Mouse (Mus musculus) cerebellum, adult 2 months (tissue): ENCODE data around the gene Gm27027. TPM values are rescaled to one million over a fixed set of nuclear protein-coding genes. Genes with fewer than 3 reads are reported as not detected.

Experiments used
- DNase-seq, 2 experiments: peaks; one replicate each; pipeline ENCODE4 v3.0.0; 2021
- H3K27ac ChIP-seq: fragments of 200-500 bp; 2 replicates; pipeline ENCODE4 v1.5.1; 2012; ENCODE audit warnings: low read length, control low read depth, inconsistent platforms; ENCODE audit not compliant: insufficient read depth
- H3K27me3 ChIP-seq: fragments of 200-500 bp; 2 replicates; pipeline ENCODE4 v1.6.1; 2012; ENCODE audit warnings: inconsistent platforms, mild to moderate bottlenecking, low read length, moderate library complexity; ENCODE audit not compliant: control insufficient read depth, insufficient read depth
- H3K4me1 ChIP-seq: fragments of 200-500 bp; 2 replicates; pipeline ENCODE4 v1.6.1; 2011; ENCODE audit warnings: low read length; ENCODE audit not compliant: control insufficient read depth, insufficient read depth
- H3K4me3 ChIP-seq: fragments of 200-500 bp; replicated peaks from 2 replicates; pipeline ENCODE3; 2011; ENCODE audit warnings: mild to moderate bottlenecking, low read depth, low read length, control low read depth; ENCODE audit not compliant: insufficient read depth
- CTCF ChIP-seq: fragments of 200-500 bp; IDR thresholded peaks from 2 replicates; pipeline ENCODE4 v1.5.1; 2011; ENCODE audit warnings: low read depth, mild to moderate bottlenecking, control low read depth, low read length, moderate library complexity, borderline replicate concordance; ENCODE audit not compliant: insufficient read depth
- POLR2A ChIP-seq: fragments of 200-500 bp; IDR thresholded peaks from 2 replicates; pipeline ENCODE4 v1.6.1; 2011; ENCODE audit warnings: low read length, control low read depth, borderline replicate concordance; ENCODE audit not compliant: insufficient read depth
- WGBS: fragments of 180-500 bp; shearing (Covaris S2); methylation state at CpG from one replicate; pipeline ENCODE4 v1.1.7; 2018; 5-methylcytosine and 5-hydroxymethylcytosine counted together
- polyA plus RNA-seq: library from polyadenylated mRNA; depleted of rRNA; stranded (reverse); fragments of >200 nt; gene quantifications from 2 replicates; pipeline ENCODE4 v1.2.3, GENCODE M21; 2012

Gm27027 gene
- polyA plus RNA-seq, 1 experiment, result 0.26 TPM

DNA sequence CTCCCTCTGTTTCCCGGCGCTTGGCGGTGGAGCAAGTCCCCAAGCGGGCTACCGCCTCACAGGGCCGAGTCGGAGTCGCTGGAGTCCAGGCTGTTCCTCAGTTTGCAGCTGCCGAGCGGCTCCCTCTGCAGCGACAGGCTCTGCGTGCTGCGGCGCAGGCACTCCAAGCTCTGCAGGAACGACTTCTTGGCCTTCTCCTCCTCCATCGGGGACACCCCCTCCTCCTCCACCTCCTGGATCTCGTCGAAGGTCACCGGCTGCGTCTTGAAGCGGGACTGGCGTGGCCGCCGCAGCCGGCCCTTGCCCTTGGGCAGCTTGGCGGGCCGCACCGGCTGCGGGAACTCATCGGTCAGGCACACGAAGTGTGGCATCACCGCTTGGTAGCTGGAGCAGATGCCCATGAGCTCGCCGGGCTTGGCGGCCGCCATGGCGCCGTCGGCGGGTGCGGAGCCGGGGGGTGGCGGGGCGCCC, 39.8 kb downstream of the Gm27027 start:
- peak overlapping the region; percentile 65 for H3K27ac ChIP-seq
- TF ChIP-seq CTCF (no peak), POLR2A (no peak)
- H3K4me3 ChIP-seq, result peak overlapping the region; percentile 66
- WGBS, result 1% methylated on average over 44 of the region's 44 CpGs
- no peaks in the 10 kb centered on the region for H3K27me3 ChIP-seq
- H3K4me1 ChIP-seq, result peaks cover 7% of the 10 kb centered on the region; the same call in 1 of the 2 replicates
- peak; percentile 72 to 78 for DNase-seq

DNA sequence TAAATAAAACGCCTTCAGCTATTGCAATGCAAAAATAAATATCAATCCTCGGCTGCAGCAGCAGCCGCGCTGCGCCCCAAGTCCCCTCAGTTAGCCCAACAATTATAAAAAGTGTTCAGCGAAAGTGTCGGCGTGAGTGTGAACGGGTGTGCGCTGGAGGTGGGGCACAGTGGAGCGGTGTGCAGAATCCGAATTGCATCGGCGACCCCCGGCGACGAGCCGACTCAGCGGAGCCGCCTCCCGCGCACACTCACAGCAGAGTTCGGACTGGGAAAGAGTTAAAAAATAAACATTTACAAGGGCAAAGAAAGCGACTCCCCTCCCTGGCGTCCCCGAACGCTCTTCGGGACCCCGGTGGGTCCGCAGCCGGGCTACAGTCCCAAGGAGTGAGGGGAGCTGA, 40.3 kb downstream of the Gm27027 start:
- WGBS, result under 1% methylated on average over 31 of the region's 31 CpGs
- TF ChIP-seq CTCF (no peak), POLR2A (0 out of 2 replicates have a peak, but pooled peaks have one; percentile 7)
- peak overlapping the region; percentile 65 for H3K27ac ChIP-seq

DNA sequence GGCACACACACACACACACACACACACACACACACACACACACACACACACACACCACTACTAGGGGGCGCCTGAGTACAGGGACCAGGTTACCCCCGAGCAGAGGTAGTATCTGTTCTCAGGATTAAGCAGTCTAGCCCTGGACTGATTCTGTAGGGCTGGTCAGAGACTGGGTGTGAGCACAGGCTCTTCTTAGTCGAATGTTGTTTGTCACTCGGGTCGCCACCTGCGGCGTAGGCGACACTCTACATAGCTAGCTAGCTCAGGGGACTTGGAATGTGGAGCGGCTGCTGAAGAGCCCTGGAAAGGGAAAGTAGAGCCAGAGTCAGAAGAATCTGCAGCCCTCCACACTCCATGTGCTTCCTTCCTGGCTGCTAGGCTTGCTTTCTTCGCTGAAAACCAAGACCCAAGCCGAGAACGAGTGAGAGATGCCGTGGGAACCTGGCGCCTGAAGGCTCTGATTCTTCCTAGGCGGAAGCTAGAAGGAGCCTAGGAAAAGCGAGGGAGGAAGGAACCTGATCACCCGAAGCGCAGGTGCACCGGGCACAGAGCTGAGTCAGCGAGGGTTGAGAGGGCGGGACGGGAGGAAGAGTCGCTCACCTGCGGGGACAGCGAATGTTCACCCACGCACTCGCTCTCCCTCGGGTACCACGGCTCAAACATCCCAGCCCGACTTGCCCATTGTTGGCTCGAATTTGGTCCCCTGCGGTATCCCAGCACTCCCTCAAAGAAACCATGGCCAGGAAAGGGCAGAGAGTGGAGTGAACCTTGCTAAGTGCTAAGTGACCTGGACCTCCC, 41.2 kb downstream of the Gm27027 start:
- H3K27ac ChIP-seq, result peak overlapping the region; percentile 77
- WGBS, result 1% methylated on average over 32 of the region's 32 CpGs
- TF ChIP-seq CTCF, result 0 out of 2 replicates have a peak, but pooled peaks have one; percentile 9
- TF ChIP-seq POLR2A, result no peak

More for the DNA sequence above, 40.3 kb downstream of the Gm27027 start:
- peaks cover 4% of the 10 kb centered on the region; the same call in 1 of the 2 replicates for H3K4me1 ChIP-seq
- DNase-seq, result no peak
- peak overlapping the region; percentile 66 for H3K4me3 ChIP-seq
- no peaks in the 10 kb centered on the region for H3K27me3 ChIP-seq

DNA sequence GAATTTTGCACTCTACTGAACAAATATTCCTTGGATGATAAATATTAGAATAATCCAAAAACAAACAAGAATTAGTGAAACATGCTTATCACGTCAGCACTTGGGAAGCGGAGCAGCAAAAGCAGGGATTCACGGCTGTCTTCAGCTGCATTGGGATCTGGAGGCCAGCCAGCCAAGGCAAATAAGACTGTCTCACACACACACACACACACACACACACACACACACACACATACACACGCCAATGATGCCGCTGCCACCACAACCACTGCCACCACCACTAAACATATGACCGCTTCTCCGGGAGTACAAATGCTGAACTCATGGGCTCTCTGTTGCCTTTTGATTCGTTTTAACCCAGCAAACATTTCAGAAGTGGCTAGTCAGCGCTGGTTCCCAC, 42.4 kb downstream of the Gm27027 start:
- 89% methylated on average over 9 of the region's 9 CpGs for WGBS
- Histone ChIP-seq H3K4me3 (no peak overlapping the region), H3K4me1 (0 out of 2 replicates have a peak, but pooled peaks cover 4% of the 10 kb centered on the region), H3K27ac (no peak overlapping the region), H3K27me3 (no peaks in the 10 kb centered on the region)
- no peak for DNase-seq
- no peak for TF ChIP-seq POLR2A
- no peak for TF ChIP-seq CTCF

More for the DNA sequence above, 41.2 kb downstream of the Gm27027 start:
- Histone ChIP-seq H3K4me3 (peak overlapping the region; percentile 66), H3K4me1 (0 out of 2 replicates have a peak, but pooled peaks cover 4% of the 10 kb centered on the region), H3K27me3 (no peaks in the 10 kb centered on the region)
- peak; percentile 71 to 77 for DNase-seq

DNA sequence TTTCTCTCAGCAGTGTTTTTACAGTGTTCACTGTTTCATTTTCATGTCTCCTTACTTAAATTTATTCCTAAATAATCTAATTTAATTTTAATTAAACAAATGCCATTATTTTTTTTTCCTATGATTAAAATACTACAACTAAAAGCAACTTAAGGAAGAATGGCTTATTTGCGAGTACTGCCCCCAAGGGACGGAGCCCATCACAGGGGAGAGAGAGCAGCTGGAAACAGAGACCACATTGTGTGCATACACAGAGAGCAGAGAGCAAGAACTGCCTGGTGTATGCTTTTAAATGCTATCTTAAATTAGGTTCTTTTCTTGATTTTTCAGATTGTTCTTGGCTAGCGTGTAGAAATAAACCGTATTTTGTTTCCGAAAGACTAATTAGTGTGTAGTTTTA, 49.2 kb downstream of the Gm27027 start:
- WGBS, result 71% methylated on average over 5 of the region's 5 CpGs
- no peak overlapping the region for H3K27ac ChIP-seq
- DNase-seq, result no peak
- H3K4me3 ChIP-seq, result no peak overlapping the region
- H3K4me1 ChIP-seq, result no peaks in the 10 kb centered on the region
- no peaks in the 10 kb centered on the region for H3K27me3 ChIP-seq
- TF ChIP-seq POLR2A (no peak), CTCF (no peak)

GRCm38 (mm10) chr2:93944855-93945254, 51.3 kb downstream of the Gm27027 start:
- H3K4me1 ChIP-seq, result no peaks in the 10 kb centered on the region
- DNase-seq, result no peak
- WGBS, result 93% methylated on average over 4 of the region's 4 CpGs
- no peak overlapping the region for H3K27ac ChIP-seq
- no peaks in the 10 kb centered on the region for H3K27me3 ChIP-seq
- H3K4me3 ChIP-seq, result no peak overlapping the region
- no peak for TF ChIP-seq CTCF
- TF ChIP-seq POLR2A, result no peak

DNA sequence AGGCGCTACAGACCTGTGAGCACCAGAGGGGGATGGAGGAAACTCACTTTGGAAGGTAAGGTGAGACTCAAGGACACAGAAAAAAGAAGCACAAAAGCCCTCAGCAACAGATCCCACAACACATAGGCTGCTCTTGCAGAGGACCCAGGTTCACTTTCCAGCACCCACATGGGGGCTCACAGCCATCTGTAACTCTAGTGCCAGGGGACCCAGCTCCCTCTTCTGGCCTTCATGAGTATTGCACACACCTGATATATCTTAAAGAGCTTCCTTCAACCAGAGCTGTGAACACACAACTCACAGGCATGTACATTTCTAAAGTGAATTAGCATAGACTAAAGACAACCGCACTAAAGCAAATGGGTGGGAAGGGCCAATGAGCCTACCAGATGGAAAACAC, 52.1 kb downstream of the Gm27027 start:
- H3K4me3 ChIP-seq, result no peak overlapping the region
- no peak for DNase-seq
- no peak for TF ChIP-seq CTCF
- TF ChIP-seq POLR2A, result no peak
- no peak overlapping the region for H3K27ac ChIP-seq
- WGBS, result 87% methylated on average over 2 of the region's 2 CpGs
- no peaks in the 10 kb centered on the region for H3K4me1 ChIP-seq
- H3K27me3 ChIP-seq, result no peaks in the 10 kb centered on the region

- Histone ChIP-seq H3K27me3 (no peaks in the 10 kb centered on the region), H3K4me3 (no peak overlapping the region), H3K27ac (no peak overlapping the region), H3K4me1 (no peaks in the 10 kb centered on the region)
- no peak for TF ChIP-seq CTCF
- no peak for TF ChIP-seq POLR2A
- no peak for DNase-seq
- WGBS, result 62% methylated on average over 11 of the region's 11 CpGs
Observed at GRCm38 (mm10) chr2:93941670-93942069, 54.5 kb downstream of the Gm27027 start.
